Mouse (Mus musculus): Measurements from ENCODE around the gene Stab1. TPM values are rescaled to one million over a fixed set of nuclear protein-coding genes. Genes with fewer than 3 reads are reported as not detected.
A peak's percentile ranks its signal among the peaks of the same experiment; 100 is the strongest.

Gene Stab1
- polyA plus RNA-seq, 1 experiment from 2014 or later: 19.0 TPM

DNA sequence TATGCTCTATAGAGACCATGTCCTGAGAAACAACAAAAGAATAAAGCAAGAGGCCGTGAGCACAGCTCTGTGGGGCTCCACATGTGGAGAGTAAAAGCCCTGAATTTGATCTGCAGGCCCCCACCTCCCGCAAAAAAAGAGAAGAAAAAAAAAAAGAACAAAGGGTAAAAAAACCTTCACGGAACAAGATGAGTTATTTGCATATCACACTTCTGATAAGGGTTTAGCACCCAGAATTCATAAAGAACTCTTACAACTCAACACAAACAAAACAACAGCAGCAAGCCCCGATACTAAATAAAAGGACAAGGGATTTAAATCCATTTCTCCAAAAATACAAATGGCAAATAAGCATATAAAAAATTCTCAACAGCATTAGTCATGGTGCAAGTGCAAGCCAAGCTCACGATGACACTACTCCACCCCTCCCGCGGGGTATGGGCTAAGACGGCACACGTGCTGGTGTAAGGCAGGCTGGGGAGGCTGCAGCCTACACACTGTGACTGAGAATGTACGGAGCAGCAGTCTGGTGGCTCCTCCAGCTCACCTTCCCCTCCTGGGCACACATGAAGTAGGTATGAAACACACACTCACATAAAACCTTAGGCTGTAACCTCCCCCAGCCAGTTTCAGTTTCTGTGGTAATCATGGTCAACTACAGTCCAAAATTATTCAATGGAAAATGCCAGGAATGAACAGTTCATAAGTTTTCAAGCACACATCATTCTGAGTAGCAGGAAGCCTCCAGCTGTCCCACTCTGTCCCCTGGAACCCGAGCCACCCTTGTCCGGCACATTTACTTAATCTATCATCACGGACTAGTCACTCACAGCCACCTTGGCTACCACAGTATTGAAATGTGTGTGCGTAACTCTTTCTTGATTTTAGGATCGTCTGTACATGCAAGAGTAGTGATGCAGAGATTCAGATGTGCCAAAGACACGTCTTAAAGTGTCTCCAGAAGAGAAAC is 29.4 kb upstream of the Stab1 start:
- H3K4me3 ChIP-seq (ENCODE audit: low read length): no peak overlapping the region
- peaks cover 7% of the 10 kb centered on the region; the same call in 1 of the 2 replicates for H3K4me1 ChIP-seq (ENCODE audit: control insufficient read depth, insufficient read depth, low read length)
- no peak overlapping the region for H3K9ac ChIP-seq (ENCODE audit: low read depth, low read length)
- ATAC-seq: peak; percentile 35; the same call in 1 of the 2 replicates
- no peak overlapping the region for H3K4me2 ChIP-seq (ENCODE audit: low read depth, low read length)
- no peaks in the 10 kb centered on the region for H3K9me3 ChIP-seq (ENCODE audit: control insufficient read depth, low read length)
- H3K27ac ChIP-seq (ENCODE audit: low read length): 0 out of 2 replicates have a peak overlapping the region, but pooled peaks have one; percentile 33
- peaks cover 17% of the 10 kb centered on the region for H3K36me3 ChIP-seq (ENCODE audit: control insufficient read depth, insufficient read depth, low read length)
- WGBS: 72% methylated on average over 16 of the region's 16 CpGs
- no peaks in the 10 kb centered on the region for H3K27me3 ChIP-seq (replicated peaks; ENCODE audit: control insufficient read depth, insufficient read depth, low read length)

- no peak overlapping the region for H3K4me3 ChIP-seq (ENCODE audit: low read length)
- no peak overlapping the region for H3K27ac ChIP-seq (ENCODE audit: low read length)
- H3K36me3 ChIP-seq (ENCODE audit: control insufficient read depth, insufficient read depth, low read length): peaks cover 15% of the 10 kb centered on the region
- no peak overlapping the region for H3K4me2 ChIP-seq (ENCODE audit: low read depth, low read length)
- no peaks in the 10 kb centered on the region for H3K9me3 ChIP-seq (ENCODE audit: control insufficient read depth, low read length)
- no peaks in the 10 kb centered on the region for H3K27me3 ChIP-seq (replicated peaks; ENCODE audit: control insufficient read depth, insufficient read depth, low read length)
- peaks cover 4% of the 10 kb centered on the region; the same call in 1 of the 2 replicates for H3K4me1 ChIP-seq (ENCODE audit: control insufficient read depth, insufficient read depth, low read length)
- no peak overlapping the region for H3K9ac ChIP-seq (ENCODE audit: low read depth, low read length)
- 0 out of 2 replicates have a peak, but pooled peaks have one; percentile 32 for ATAC-seq
These were observed 27.5 kb upstream of the Stab1 start for GRCm38 (mm10) chr14:31195968-31196367.

GRCm38 (mm10) chr14:31195521-31195920 is 27.1 kb upstream of the Stab1 start:
- H3K9me3 ChIP-seq (ENCODE audit: control insufficient read depth, low read length): no peaks in the 10 kb centered on the region
- no peak overlapping the region for H3K9ac ChIP-seq (ENCODE audit: low read depth, low read length)
- 93% methylated on average over 4 of the region's 4 CpGs for WGBS
- H3K4me3 ChIP-seq (ENCODE audit: low read length): no peak overlapping the region
- peaks cover 15% of the 10 kb centered on the region for H3K36me3 ChIP-seq (ENCODE audit: control insufficient read depth, insufficient read depth, low read length)
- H3K4me1 ChIP-seq (ENCODE audit: control insufficient read depth, insufficient read depth, low read length): peaks cover 4% of the 10 kb centered on the region; the same call in 1 of the 2 replicates
- H3K4me2 ChIP-seq (ENCODE audit: low read depth, low read length): no peak overlapping the region
- H3K27ac ChIP-seq (ENCODE audit: low read length): no peak overlapping the region; the same call in 1 of the 2 replicates
- H3K27me3 ChIP-seq (replicated peaks; ENCODE audit: control insufficient read depth, insufficient read depth, low read length): no peaks in the 10 kb centered on the region
- ATAC-seq: no peak

DNA sequence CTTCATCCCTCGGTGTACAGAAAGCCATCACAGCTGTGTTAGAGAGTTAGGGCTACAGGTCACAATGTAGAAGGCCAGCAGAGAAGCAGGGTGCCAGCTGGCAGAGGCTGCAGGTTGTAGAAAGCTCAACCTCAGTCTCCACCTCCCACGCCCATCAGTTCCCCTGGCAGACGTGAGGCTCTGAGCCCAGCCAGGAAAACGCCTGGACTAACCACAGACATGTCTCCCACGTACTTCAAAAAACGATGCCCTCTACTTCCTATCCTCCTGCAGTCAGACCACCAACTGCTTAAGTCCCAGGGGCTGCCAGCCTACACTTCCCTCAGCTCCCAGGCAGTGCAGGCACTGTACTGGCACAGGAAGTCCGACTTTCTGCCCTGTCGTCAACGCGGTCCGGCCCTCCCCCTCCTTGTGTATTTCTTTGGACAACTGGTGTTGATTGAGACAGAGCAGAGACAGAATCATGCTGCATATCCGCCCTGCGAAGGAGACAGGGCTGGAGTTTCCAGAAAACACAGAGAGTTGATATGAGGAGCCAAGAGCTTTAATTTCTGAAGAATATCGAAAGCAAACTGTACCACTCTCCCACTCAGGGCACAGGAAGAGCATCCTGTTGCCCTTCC is 26.6 kb upstream of the Stab1 start:
- WGBS: 63% methylated on average over 14 of the region's 14 CpGs
- Histone ChIP-seq H3K4me1 (ENCODE audit: control insufficient read depth, insufficient read depth, low read length) (peaks cover 4% of the 10 kb centered on the region; the same call in 1 of the 2 replicates), H3K9me3 (ENCODE audit: control insufficient read depth, low read length) (no peaks in the 10 kb centered on the region), H3K27ac (ENCODE audit: low read length) (peak overlapping the region; percentile 27; the same call in 1 of the 2 replicates), H3K36me3 (ENCODE audit: control insufficient read depth, insufficient read depth, low read length) (peaks cover 15% of the 10 kb centered on the region), H3K27me3 (replicated peaks; ENCODE audit: control insufficient read depth, insufficient read depth, low read length) (no peaks in the 10 kb centered on the region), H3K4me3 (ENCODE audit: low read length) (no peak overlapping the region), H3K9ac (ENCODE audit: low read depth, low read length) (no peak overlapping the region), H3K4me2 (ENCODE audit: low read depth, low read length) (no peak overlapping the region)
- ATAC-seq: no peak

GRCm38 (mm10) chr14:31194441-31194840 is 26.0 kb upstream of the Stab1 start:
- no peak for ATAC-seq
- H3K4me3 ChIP-seq (ENCODE audit: low read length): no peak overlapping the region
- no peaks in the 10 kb centered on the region for H3K27me3 ChIP-seq (replicated peaks; ENCODE audit: control insufficient read depth, insufficient read depth, low read length)
- H3K9ac ChIP-seq (ENCODE audit: low read depth, low read length): no peak overlapping the region
- H3K27ac ChIP-seq (ENCODE audit: low read length): no peak overlapping the region
- H3K36me3 ChIP-seq (ENCODE audit: control insufficient read depth, insufficient read depth, low read length): peaks cover 14% of the 10 kb centered on the region
- WGBS: 85% methylated on average over 2 of the region's 2 CpGs
- H3K4me1 ChIP-seq (ENCODE audit: control insufficient read depth, insufficient read depth, low read length): peaks cover 4% of the 10 kb centered on the region; the same call in 1 of the 2 replicates
- no peaks in the 10 kb centered on the region for H3K9me3 ChIP-seq (ENCODE audit: control insufficient read depth, low read length)
- no peak overlapping the region for H3K4me2 ChIP-seq (ENCODE audit: low read depth, low read length)

GRCm38 (mm10) chr14:31193791-31194190 is 25.4 kb upstream of the Stab1 start:
- Histone ChIP-seq H3K27me3 (replicated peaks; ENCODE audit: control insufficient read depth, insufficient read depth, low read length) (no peaks in the 10 kb centered on the region), H3K27ac (ENCODE audit: low read length) (no peak overlapping the region), H3K9me3 (ENCODE audit: control insufficient read depth, low read length) (no peaks in the 10 kb centered on the region), H3K9ac (ENCODE audit: low read depth, low read length) (no peak overlapping the region), H3K4me3 (ENCODE audit: low read length) (no peak overlapping the region), H3K4me1 (ENCODE audit: control insufficient read depth, insufficient read depth, low read length) (peaks cover 4% of the 10 kb centered on the region; the same call in 1 of the 2 replicates), H3K36me3 (ENCODE audit: control insufficient read depth, insufficient read depth, low read length) (peaks cover 14% of the 10 kb centered on the region), H3K4me2 (ENCODE audit: low read depth, low read length) (no peak overlapping the region)
- WGBS: 77% methylated on average over 7 of the region's 7 CpGs
- no peak for ATAC-seq

GRCm38 (mm10) chr14:31191936-31192335 is 23.5 kb upstream of the Stab1 start:
- Histone ChIP-seq H3K27ac (ENCODE audit: low read length) (no peak overlapping the region), H3K27me3 (replicated peaks; ENCODE audit: control insufficient read depth, insufficient read depth, low read length) (no peaks in the 10 kb centered on the region), H3K36me3 (ENCODE audit: control insufficient read depth, insufficient read depth, low read length) (peaks cover 23% of the 10 kb centered on the region), H3K4me3 (ENCODE audit: low read length) (no peak overlapping the region), H3K4me2 (ENCODE audit: low read depth, low read length) (no peak overlapping the region), H3K9ac (ENCODE audit: low read depth, low read length) (no peak overlapping the region), H3K4me1 (ENCODE audit: control insufficient read depth, insufficient read depth, low read length) (peaks cover 4% of the 10 kb centered on the region; the same call in 1 of the 2 replicates), H3K9me3 (ENCODE audit: control insufficient read depth, low read length) (no peaks in the 10 kb centered on the region)
- no peak for ATAC-seq
- WGBS: 80% methylated on average over 2 of the region's 2 CpGs

GRCm38 (mm10) chr14:31189348-31189747 is 20.9 kb upstream of the Stab1 start:
- Histone ChIP-seq H3K27me3 (replicated peaks; ENCODE audit: control insufficient read depth, insufficient read depth, low read length) (no peaks in the 10 kb centered on the region), H3K27ac (ENCODE audit: low read length) (no peak overlapping the region), H3K4me3 (ENCODE audit: low read length) (no peak overlapping the region), H3K9ac (ENCODE audit: low read depth, low read length) (no peak overlapping the region), H3K9me3 (ENCODE audit: control insufficient read depth, low read length) (no peaks in the 10 kb centered on the region), H3K4me1 (ENCODE audit: control insufficient read depth, insufficient read depth, low read length) (no peaks in the 10 kb centered on the region), H3K36me3 (ENCODE audit: control insufficient read depth, insufficient read depth, low read length) (peaks cover 32% of the 10 kb centered on the region), H3K4me2 (ENCODE audit: low read depth, low read length) (no peak overlapping the region)
- no peak for ATAC-seq
- 83% methylated on average over 3 of the region's 3 CpGs for WGBS

- WGBS: 69% methylated on average over 6 of the region's 6 CpGs
- H3K9me3 ChIP-seq (ENCODE audit: control insufficient read depth, low read length): no peaks in the 10 kb centered on the region
These were observed 20.3 kb upstream of the Stab1 start for GRCm38 (mm10) chr14:31188771-31189181.

More at GRCm38 (mm10) chr14:31188771-31189181, 20.3 kb upstream of the Stab1 start:
- no peak overlapping the region for H3K4me3 ChIP-seq (ENCODE audit: low read length)
- no peak overlapping the region for H3K4me2 ChIP-seq (ENCODE audit: low read depth, low read length)
- H3K36me3 ChIP-seq (ENCODE audit: control insufficient read depth, insufficient read depth, low read length): peaks cover 30% of the 10 kb centered on the region
- no peak overlapping the region for H3K9ac ChIP-seq (ENCODE audit: low read depth, low read length)
- no peaks in the 10 kb centered on the region for H3K4me1 ChIP-seq (ENCODE audit: control insufficient read depth, insufficient read depth, low read length)
- no peak overlapping the region for H3K27ac ChIP-seq (ENCODE audit: low read length)
- 0 out of 2 replicates have a peak, but pooled peaks have one; percentile 16 for ATAC-seq
- no peaks in the 10 kb centered on the region for H3K27me3 ChIP-seq (replicated peaks; ENCODE audit: control insufficient read depth, insufficient read depth, low read length)
